Mouse (Mus musculus): ENCODE results near the gene Gm8108.
"Not testable (repeated sequence)": the region's sequence is repeated elsewhere in the genome, so short reads cannot be mapped to it uniquely, and the experiment has no call there.

Gene Gm8108

DNA sequence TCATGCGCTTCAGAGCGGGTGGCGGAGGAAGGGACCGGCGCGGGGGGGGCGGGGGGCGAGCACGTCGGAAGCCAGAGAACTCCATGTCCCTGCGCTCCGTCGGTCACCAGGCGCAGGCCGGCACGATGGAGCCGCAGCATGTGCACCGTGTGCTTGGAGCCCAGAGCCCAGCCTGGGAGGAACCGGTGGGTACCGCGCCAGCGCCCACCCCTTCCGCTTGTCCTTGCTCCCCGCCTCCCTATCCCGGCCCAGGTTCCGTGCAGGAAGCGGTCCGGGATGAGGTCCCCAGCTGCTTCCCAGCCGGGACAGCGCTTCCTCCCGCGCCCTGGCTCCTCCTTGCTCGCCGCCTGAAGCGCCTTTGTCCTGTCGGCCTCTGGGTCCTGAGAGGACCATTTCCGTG lies at the start of gene Gm8108:
Gene Gm8108 (plus strand): TSS at position 101 of the 400 bp plus-strand sequence.
- not testable (repeated sequence) for H3K36me3 ChIP-seq (ENCODE audit: control insufficient read depth, insufficient read depth, low read length, poor library complexity, severe bottlenecking); DNase-seq (ENCODE audit: low read depth, low spot score); H3K27me3 ChIP-seq (ENCODE audit: control insufficient read depth, insufficient read depth, low read length, poor library complexity, severe bottlenecking)

GRCm38 (mm10) chr14:4083820-4084219 lies 26.5 kb upstream of the Gm8108 start, which contains the start of gene Gm3115:
Gene Gm3115, plus strand, starts transcription at chr14:4084120.
- not testable (repeated sequence) for DNase-seq (ENCODE audit: low read depth, low spot score); H3K36me3 ChIP-seq (ENCODE audit: control insufficient read depth, insufficient read depth, low read length, poor library complexity, severe bottlenecking); H3K27me3 ChIP-seq (ENCODE audit: control insufficient read depth, insufficient read depth, low read length, poor library complexity, severe bottlenecking)

- H3K27me3 ChIP-seq (ENCODE audit: control insufficient read depth, insufficient read depth, low read length, poor library complexity, severe bottlenecking); H3K36me3 ChIP-seq (ENCODE audit: control insufficient read depth, insufficient read depth, low read length, poor library complexity, severe bottlenecking): not testable (repeated sequence)
Observed at GRCm38 (mm10) chr14:4141646-4142045, 31.3 kb downstream of the Gm8108 start.

DNA sequence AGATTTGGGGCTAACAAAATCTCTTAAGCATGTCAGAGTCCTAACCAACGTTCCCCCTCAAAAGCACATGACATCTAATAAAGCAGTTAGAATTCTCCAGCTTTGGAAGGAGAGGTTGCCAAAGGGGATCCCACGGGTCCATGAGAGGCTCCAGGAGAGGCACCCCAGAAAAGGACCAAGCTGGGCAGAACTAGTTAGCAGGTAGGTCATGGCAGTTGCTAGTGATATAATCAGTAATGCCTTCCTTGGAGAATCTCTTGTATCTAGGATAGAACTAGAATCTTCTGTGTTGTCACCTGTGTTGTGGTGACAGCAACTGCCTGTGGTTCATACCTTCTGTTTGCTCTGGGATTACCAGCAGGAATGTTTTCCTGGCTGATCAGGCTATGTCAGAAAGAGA lies 54.4 kb downstream of the Gm8108 start, which contains the start of gene Gm3127:
Gene Gm3127 (plus strand): TSS at position 301 of the 400 bp plus-strand sequence.
- H3K36me3 ChIP-seq (ENCODE audit: control insufficient read depth, insufficient read depth, low read length, poor library complexity, severe bottlenecking); DNase-seq (ENCODE audit: low read depth, low spot score); H3K27me3 ChIP-seq (ENCODE audit: control insufficient read depth, insufficient read depth, low read length, poor library complexity, severe bottlenecking): not testable (repeated sequence)

More at GRCm38 (mm10) chr14:4141646-4142045, 31.3 kb downstream of the Gm8108 start:
- not testable (repeated sequence) for DNase-seq (ENCODE audit: low read depth, low spot score)

DNA sequence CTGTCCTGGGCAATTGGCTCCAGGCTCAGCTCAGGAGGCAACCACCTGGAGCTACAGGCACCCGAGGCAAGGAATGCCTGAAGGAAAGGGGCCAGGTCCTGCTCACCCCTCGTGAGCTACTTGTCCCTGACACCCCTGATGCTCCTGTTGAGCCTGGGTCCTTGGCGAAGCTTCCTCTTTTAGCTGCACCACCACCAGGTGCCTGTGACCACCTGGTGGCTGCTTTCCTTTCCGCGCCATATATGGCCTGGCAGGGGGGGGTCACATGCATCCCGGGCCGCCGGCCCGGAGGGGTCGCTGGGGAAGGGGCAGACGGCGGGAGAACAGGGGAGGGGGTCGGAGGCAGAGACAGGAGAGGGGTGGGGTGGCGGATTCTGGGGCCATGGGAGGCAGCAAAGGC lies 71.7 kb downstream of the Gm8108 start:
- DNase-seq (ENCODE audit: low read depth, low spot score); H3K36me3 ChIP-seq (ENCODE audit: control insufficient read depth, insufficient read depth, low read length, poor library complexity, severe bottlenecking); H3K27me3 ChIP-seq (ENCODE audit: control insufficient read depth, insufficient read depth, low read length, poor library complexity, severe bottlenecking): not testable (repeated sequence)
